Mouse (Mus musculus): Measurements from ENCODE around the gene Slit2.
"Not testable (repeated sequence)": the region's sequence is repeated elsewhere in the genome, so short reads cannot be mapped to it uniquely, and the experiment has no call there.

The Slit2 gene

DNA sequence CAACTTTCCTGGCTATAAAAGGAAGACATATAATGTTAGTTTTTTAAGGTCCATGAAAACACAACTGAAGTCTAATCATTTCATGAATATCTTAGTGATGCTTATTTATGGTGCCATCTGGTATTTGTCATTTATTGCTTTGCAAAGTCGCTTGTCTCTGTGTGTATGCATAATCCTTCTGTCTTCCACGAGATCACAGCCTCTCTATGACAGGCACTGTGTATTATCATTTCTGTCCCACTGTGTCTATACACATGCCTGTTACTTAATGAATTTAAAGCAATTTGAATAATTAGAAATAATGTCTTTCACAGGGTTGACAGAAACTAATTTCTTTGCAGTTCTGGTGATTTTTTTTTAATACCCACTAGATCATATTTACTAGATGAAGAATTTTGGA, 242.6 kb downstream of the Slit2 start:
- no peak for DNase-seq (ENCODE audit: extremely low read depth, low read depth, low spot score)

DNA sequence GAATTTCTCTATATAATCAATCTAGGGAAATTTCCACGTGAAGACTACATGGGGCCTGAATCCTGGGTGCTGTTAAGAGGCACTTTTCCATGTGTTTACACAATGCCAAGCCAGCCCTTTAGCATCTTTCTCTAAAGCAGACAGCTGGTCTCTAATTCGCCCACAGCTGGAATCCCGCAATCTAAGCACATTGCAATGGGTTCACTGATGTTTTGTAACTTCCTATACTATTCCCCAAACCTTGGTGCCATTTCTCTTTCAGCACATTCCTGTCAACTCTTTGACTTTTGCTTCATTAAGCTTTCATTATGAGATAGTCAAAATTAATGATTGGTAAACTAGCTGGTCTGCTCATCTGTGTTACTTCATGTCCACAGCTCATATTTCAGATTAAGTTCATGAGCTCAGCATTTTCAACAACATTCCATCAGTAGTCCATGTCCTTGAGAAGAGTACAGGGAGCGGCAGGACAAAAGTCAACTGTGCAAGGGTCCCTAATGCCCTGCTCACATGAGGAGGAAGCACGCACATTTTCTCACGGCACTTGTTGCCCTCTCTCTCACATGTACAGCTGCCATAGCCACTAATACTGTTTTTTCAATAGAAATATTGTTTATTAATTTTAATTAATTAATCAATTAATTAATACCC, 247.6 kb downstream of the Slit2 start:
- no peak for DNase-seq (ENCODE audit: extremely low read depth, low read depth, low spot score)

DNA sequence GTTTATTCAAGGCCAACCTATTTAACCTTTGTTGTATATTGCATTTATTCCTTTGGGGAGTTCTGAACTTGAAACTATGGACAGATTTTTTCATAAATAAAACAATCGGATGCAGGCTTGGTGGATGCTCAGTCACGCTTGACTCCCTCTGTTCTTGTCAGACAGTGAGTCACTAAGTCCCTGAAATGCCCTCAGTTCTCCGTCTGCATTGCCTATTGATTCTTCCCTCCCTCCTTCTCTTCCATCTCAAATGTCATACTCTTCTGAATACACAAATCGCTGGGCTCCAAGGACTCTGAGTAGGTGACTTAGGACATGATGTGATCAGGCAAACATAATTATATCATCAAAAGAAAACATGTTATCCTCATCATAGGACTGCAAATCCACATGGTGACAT, 251.8 kb downstream of the Slit2 start:
- DNase-seq (ENCODE audit: extremely low read depth, low read depth, low spot score): no peak

DNA sequence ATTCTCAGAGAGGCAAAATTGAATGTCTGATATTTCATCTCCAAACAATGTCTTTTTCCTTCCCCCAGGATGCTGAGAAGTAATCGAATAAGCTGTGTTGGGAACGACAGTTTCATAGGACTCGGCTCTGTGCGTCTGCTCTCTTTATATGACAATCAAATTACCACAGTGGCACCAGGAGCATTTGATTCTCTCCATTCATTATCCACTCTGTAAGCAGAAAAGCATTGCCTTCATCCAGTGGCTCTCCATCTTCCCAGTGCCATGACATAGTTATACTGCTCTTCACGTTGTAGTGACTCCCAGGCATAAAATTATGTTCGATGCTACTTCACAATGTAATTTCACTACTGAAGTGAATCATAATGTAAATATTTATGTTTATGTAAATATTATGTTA, 252.3 kb downstream of the Slit2 start:
- no peak for DNase-seq (ENCODE audit: extremely low read depth, low read depth, low spot score)

DNA sequence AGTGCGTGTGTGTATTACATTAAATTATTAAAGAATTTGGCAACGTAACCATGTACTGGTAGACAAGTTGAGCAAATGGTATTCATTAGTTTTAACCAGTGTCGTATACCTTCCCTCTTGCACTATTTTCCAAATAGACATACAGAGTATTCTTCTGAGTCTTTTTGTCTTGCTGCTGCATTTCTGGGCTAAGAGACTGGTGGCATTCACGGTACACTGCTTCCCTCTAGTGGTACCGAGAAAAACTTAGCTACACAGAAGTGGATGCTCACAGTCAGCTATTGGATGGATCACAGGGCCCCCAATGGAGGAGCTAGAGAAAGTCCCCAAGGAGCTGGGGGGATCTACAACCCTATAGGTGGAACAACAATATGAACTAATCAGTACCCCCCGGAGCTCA, 257.8 kb downstream of the Slit2 start:
- DNase-seq (ENCODE audit: extremely low read depth, low read depth, low spot score): not testable (repeated sequence)

DNA sequence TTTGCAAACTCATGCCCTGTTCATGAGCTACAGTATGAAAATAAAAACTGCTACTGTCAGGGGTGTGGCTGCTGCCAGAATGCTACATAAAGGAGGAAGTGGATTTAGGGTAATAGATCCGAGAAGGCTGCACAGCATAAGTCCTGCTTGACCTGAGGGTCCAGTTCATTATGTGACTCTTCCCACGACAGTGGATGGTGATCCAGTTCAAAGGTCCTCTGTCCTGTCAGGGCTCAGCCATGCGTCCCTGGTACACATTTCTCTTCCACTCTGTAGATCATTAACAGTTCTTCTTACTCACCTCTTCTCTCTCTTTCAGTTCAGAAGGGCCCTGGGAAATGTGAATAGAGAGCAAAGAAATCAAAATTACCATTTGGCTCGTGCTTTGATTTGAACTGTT, 265.4 kb downstream of the Slit2 start:
- no peak for DNase-seq (ENCODE audit: extremely low read depth, low read depth, low spot score)

DNA sequence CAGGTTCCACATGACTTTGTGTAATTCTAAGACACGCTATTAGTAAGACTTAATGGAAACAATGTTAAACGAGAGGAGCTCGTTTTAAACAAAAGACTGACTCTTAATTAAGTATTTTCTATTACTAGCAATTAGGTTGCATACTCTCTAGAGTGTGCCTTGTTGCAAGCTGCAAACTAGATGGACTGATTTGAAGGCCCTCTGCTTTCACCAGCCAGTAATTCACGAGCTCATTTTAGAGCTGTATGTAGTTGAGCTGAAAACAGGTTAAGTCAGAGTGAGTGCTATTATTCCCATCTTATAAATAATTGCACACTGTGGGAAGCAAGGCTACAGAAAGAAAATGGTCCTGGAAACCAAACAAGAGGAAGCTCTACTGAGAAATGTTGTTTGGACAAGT, 294.6 kb downstream of the Slit2 start:
- no peak for DNase-seq (ENCODE audit: extremely low read depth, low read depth, low spot score)

DNA sequence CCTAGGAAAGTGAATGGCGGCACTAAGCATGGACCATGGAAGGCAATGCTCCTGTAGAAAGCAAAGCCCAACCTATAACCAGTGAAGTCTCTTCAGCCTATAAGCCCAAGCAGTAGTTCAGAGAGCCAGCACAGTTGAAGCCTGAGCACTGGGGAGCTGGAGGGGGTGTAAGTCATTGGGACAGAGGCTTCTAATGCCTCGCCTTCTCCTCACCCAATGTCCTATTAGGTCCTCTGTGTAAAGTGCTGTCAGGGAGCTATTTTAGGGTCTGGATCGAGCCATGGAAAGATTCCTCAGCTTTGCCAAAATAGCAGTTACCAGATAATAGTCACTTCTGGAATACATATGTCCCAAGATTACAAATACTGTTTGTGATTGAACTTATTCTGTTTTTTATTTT, 318.2 kb downstream of the Slit2 start:
- no peak for DNase-seq (ENCODE audit: extremely low read depth, low read depth, low spot score)

DNA sequence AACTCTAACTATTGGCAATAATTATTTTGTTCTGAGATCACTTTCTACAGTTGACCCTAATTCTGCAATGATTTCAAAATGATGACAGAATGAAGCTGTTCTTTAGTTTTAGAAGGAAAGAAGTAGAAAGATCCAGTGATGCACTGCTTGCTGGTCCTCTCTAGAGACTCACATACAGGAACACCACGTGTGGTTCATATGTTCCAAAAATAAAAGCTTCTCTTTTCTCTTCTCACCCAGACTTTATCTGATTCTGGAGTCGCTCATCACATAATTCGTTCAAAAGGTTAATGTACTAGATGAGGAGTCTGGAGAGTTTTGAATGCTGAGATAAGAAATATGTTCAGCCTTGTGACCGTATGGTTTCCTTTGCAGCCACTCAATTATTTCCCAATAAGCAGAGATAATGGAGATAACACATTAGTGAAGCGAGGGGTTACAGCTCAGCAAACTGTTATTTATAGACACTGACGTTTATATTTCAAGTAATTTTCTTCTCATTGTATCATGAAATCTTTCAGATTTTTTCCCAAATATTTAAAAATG, 332.2 kb downstream of the Slit2 start:
- DNase-seq (ENCODE audit: extremely low read depth, low read depth, low spot score): no peak

DNA sequence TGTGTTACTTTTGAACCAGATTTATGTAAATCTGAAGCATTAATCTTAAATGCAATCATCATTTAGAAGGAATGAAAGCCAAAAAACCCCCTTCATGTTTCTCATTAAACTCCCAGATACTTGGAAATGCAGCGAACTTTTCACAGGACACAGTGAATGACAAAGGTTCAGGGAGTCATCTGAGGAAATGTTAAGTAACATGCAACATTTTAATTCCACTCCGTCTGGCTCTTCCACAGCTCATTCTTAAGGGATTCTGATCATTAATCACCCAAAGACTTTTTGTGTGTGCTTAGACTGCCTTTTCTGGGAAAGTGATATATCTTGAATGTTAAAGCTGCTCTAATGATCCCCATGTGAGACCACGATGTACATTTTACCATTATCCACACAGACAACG, 337.7 kb downstream of the Slit2 start:
- no peak for DNase-seq (ENCODE audit: extremely low read depth, low read depth, low spot score)

DNA sequence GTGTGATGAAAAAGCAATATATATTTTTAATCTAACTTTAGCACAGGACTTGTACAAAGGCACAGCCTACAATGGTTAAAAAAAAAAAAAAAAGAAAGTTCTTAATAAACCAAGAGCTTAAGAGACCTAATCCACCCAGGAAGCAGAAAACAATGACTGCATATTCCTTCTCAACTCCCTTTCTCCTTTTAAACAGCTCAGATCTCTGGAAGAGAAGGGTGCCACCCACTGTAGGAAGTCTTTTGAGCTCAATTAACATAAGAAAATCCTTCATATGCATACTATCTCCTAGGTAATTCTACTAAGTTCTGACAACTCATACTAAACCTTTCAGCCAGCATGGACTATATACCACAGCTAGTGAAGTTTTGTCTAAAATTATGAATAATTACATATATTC, 343.3 kb downstream of the Slit2 start:
- no peak for DNase-seq (ENCODE audit: extremely low read depth, low read depth, low spot score)

DNA sequence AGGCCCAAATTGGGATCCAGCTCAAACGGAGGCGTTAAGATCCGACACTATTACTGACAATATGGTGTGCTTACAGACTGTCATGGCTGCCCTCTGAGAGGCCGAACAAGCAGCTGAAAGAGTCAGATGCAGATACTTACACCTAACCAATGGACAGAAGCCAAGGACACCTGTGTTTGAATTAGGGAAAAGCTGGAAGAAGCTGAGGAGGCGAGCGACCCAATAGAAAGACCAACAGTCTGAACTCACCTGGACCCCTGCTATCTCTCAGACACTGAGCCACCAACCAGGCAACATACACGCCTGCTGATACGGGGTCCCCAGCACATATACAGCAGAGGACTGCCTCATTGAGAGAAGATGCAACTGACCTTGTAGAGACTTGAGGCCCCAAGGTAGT, 344.7 kb downstream of the Slit2 start, which contains the start of gene 5730480H06Rik:
5730480H06Rik (plus strand) TSS at position 301 of the 400 bp plus-strand sequence.
- no peak for DNase-seq (ENCODE audit: extremely low read depth, low read depth, low spot score)

DNA sequence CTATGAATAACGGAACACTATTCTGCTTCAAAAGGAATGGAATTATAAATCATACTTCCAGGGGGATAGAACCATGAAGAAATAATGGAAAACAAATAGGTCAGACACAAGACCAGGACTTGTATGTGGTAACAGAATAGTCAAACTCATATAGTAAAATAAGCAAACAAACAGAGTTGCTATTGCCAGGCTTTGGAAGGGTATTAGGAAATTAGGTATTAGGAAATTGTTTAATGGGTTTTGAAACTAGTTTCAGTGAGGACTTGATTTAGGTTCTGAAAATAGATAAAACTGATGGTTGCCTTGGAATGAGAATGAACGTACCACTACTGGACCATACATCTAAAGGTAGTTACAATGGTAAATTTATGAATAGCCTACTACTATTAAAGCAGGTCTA, 346.8 kb downstream of the Slit2 start:
- DNase-seq (ENCODE audit: extremely low read depth, low read depth, low spot score): no peak

DNA sequence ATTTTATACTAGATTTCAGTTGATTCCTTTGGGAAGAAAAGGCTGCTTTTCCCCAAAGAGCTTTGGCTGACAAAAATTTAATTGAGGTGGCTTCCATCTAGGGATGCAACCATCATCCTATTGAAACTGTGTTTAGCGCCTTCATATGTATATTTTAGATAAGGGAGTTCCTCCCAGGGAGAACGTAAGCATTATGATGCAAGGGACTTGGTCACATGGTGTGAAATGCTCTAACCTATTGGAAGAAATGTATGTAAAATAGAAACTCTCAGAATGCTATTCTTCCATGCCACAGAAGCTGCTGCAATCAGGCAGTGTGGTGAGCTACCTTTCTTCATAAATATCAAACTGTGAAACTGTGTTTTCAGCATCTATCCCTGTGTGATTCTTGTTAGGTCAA, 347.9 kb downstream of the Slit2 start:
- no peak for DNase-seq (ENCODE audit: extremely low read depth, low read depth, low spot score)

DNA sequence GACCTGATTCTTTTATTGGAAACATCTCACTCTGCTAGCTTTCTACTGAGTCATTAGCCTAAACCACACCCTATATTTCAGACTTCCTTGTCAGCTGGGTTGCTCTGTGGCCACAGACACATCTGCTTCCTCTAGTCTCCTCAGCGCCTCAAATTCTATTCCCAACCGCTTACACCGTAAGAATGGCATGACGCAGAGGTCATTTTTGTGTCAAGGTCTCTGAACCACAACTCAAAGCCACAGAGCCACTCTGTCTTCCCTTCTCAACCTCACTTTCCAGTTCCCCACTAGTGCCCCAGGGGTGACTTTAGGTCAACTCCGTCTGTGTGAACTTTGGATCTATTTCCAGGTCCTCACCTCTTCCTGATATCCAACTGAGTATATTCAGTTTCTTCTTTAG, 348.5 kb downstream of the Slit2 start:
- DNase-seq (ENCODE audit: extremely low read depth, low read depth, low spot score): no peak

DNA sequence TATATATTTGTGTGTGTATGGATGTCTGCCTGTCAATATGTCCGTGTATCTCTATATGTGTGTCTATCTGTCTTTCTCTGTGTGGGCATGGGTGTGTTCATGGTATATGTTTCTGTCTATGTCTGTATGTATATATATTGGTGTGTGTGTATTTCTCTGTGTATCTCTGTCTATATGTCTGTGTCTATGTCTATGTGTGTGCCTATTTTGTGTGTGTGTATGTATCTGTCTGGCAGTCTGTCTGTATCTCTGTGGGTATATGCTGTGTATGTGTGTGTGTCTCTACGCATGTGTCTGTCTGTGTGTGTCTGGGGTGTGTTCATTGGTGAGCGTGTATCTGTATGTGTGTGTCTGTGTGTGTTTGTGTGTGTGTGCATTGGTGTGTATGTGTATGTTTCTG, 350.5 kb downstream of the Slit2 start:
- DNase-seq (ENCODE audit: extremely low read depth, low read depth, low spot score): no peak

DNA sequence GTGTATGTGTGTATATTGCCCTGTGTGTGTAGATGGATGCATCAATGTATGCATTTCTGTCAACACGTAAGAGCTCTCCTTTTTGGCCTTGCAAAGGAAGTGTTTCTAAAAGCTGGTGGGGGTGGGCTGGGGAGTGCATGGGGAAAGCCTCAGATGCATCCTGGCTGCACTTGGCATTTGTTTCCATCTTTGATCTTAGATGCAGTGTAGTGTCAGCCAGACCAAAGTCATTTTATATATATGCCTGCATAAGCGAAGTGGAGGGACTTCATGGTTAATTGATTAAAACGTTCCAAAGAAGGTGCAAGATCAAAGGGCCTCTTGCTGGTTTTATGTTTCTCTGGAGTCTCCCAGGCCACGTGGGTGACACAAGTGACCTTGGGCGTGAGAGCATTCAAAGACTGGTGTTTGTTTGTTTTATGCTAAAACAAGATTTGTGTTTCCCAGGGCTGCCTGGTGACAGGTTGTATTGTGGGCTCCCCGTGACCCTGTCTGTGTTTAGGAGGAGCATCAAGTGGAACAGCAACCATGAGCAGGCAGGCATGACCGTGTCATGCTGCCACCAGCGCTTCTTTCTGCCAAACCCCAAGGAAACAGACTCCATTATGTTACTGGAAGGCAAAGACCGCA, 351.1 kb downstream of the Slit2 start:
- no peak for DNase-seq (ENCODE audit: extremely low read depth, low read depth, low spot score)

DNA sequence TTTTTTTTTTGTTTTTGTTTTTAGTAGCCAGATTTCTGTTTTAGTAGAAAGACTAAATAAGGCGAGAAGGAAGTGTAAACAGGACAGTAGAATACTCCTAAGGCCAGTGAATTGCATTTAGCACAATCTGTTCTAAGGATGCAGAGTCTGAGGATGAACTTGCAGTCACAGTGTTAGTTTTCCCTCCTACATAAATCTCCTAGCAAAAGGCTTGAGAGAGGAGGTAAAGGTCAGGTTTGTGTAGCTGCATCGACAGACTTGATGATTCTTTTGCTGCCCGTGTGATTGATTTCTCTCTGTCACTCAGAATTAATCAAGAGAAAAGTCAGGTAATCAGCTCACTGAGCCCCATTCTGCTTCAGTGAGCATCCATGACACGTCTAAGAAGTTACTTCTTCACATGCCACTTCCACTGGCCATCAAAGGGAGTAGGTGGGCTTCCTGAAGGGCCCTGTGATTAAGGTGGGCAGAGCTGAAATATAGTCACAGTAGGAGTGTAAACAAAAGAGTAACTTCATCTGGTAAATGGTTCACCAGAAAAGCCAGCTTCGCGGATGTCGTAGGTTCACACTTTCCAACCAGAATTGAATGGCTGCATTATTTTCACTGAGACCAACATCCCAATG, 358.0 kb downstream of the Slit2 start:
- no peak for DNase-seq (ENCODE audit: extremely low read depth, low read depth, low spot score)

DNA sequence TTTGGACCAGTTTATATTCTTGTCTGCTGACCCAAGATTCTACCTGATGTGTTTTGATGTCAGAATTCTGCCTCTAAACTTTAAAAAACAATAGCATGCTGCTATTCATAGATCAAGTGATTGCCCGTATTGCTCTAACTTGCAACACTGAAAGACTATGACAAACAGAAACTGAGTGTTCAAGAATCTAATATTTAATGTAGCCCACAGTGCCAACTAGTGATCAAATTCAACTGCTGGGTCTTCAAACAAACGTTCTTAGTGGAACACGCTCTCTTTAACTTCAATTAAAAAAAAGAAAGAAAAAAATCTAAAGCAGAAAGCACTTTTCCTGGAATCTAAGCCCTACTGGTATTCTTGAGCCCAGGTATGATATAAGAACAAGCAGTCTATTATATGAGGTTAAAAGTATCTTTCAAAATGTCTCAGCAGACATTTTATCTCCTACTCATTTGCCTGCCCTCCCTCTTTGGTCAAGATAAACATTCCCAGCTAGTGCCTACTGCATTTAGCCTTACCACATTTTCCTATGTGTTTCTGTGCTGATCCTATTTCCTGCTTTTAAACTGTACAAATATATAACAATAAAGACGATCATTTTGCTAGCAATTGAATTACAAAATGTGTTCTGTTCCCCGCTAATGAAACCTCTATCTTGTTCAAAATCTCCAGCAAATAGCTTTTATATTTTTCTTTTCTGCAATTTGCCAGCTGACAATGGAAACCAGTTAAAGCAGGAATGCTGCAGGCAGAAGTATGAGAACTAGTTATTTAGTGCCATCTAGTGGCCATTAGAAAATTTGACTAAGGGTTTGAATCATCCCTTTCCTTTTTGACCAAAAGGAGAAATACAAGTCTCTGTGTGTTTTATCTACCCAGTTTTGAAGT, 362.4 kb downstream of the Slit2 start:
- DNase-seq (ENCODE audit: extremely low read depth, low read depth, low spot score): no peak

DNA sequence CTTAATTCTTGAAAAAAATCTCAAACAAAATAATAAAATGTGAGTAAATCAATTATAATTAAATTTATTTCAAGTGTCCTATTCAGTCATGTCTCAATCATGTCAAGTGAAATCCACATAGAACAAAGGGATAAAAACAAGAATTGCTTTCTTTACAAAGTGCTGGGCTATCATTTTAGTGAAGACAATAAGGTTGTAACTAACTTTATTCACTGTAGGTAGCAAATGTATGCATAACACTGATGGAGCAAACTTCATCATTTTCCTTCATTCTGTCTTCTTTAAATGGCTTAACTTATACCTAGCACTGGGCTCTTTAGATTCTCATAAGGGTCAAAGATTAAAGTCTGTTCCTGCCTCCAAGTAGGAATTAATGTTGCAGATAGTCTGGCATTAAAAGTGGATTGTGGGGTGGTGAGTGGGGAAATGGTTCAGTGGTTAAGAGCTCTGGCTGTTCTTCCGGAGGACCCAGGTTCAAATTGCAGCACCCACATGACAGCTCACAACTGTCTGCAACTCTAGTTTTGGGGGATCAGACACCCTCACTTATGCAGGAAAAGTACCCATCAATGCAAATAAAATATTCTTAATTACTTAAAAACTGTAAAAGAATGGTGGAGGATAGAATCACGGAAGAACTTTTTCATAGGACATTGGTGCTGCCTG, 363.2 kb downstream of the Slit2 start:
- DNase-seq (ENCODE audit: extremely low read depth, low read depth, low spot score): no peak

DNA sequence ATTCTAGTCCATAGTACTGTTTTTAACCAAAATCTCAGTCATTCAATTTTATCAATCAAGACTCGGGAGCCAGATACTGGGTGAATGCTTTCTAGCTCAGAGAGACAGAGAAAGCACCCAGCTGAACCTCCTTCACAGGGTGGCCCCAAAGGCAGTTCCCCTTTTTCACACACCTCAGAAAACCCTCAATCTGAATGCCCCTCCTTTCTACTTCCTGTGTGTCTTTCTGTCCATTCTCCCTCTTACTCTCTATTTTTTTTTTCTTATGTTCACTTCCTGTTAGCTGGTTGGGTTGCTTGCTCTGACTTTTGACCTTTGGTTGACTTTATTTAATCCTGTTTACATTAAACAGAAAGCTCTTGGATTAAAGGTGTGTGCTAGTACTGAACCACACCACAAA, 366.4 kb downstream of the Slit2 start:
- DNase-seq (ENCODE audit: extremely low read depth, low read depth, low spot score): no peak

Data from fat pad, adult 2 months (tissue).